Mouse (Mus musculus): Measurements from ENCODE around the gene Myo1h. TPM values are rescaled to one million over a fixed set of nuclear protein-coding genes. Genes with fewer than 3 reads are reported as not detected.

The Myo1h gene
- total RNA-seq (2021): under 1 TPM; 0.10 to 0.21 TPM
- long read RNA-seq, experiment 1: 0 reads
- long read RNA-seq, experiment 2, partial matches to known transcripts: 0 of 1 reads
- long read RNA-seq, experiment 2, other reads (novel, unspliced or antisense): 0 of 1 reads

GRCm38 (mm10) chr5:114288874-114289273, at the start of gene Myo1h:
Myo1h (plus strand) TSS chr5:114289166.
- no peak for DNase-seq

GRCm38 (mm10) chr5:114239737-114240136, 49.2 kb upstream of the Myo1h start:
- DNase-seq: no peak

- no peak for DNase-seq
These were observed 42.5 kb upstream of the Myo1h start for GRCm38 (mm10) chr5:114246465-114246864.

GRCm38 (mm10) chr5:114248174-114248589, 40.8 kb upstream of the Myo1h start:
- DNase-seq: peak; percentile 44

- DNase-seq: no peak
These were observed 29.5 kb upstream of the Myo1h start for GRCm38 (mm10) chr5:114259495-114259894.

GRCm38 (mm10) chr5:114261494-114261893, 27.5 kb upstream of the Myo1h start:
- no peak for DNase-seq

- no peak for DNase-seq
These were observed 24.9 kb upstream of the Myo1h start for GRCm38 (mm10) chr5:114264030-114264459.

GRCm38 (mm10) chr5:114264791-114265190, 24.2 kb upstream of the Myo1h start:
- DNase-seq: no peak

- DNase-seq: no peak
These were observed 20.3 kb upstream of the Myo1h start for GRCm38 (mm10) chr5:114268646-114269045.

GRCm38 (mm10) chr5:114269499-114269898, 19.5 kb upstream of the Myo1h start:
- no peak for DNase-seq

- no peak for DNase-seq
These were observed 19.0 kb upstream of the Myo1h start for GRCm38 (mm10) chr5:114269984-114270383.

GRCm38 (mm10) chr5:114273693-114274402, 15.1 kb upstream of the Myo1h start, which contains the start of gene Foxn4:
Foxn4 (minus strand) TSS chr5:114273807.
- DNase-seq: no peak

- DNase-seq: no peak
These were observed 13.6 kb upstream of the Myo1h start for GRCm38 (mm10) chr5:114275339-114275738.

- no peak for DNase-seq
These were observed 13.0 kb upstream of the Myo1h start for GRCm38 (mm10) chr5:114275991-114276390.

GRCm38 (mm10) chr5:114279382-114280143, 9.4 kb upstream of the Myo1h start:
- DNase-seq: no peak

GRCm38 (mm10) chr5:114282346-114282745, 6.6 kb upstream of the Myo1h start:
- no peak for DNase-seq

GRCm38 (mm10) chr5:114284604-114285397, 4.2 kb upstream of the Myo1h start:
- no peak for DNase-seq

GRCm38 (mm10) chr5:114285398-114285700, 3.6 kb upstream of the Myo1h start:
- DNase-seq: no peak

- DNase-seq: no peak
These were observed 2.9 kb upstream of the Myo1h start for GRCm38 (mm10) chr5:114286102-114286501.

GRCm38 (mm10) chr5:114286872-114287571, 1.9 kb upstream of the Myo1h start:
- no peak for DNase-seq

GRCm38 (mm10) chr5:114288396-114288795, 570 bp upstream of the Myo1h start:
- DNase-seq: no peak

GRCm38 (mm10) chr5:114290004-114290403, 1.0 kb downstream of the Myo1h start:
- no peak for DNase-seq
